Mouse (Mus musculus) hindbrain, embryonic 13.5 days (tissue): Measurements from ENCODE around the gene Olfr902. TPM values are rescaled to one million over a fixed set of nuclear protein-coding genes. Genes with fewer than 3 reads are reported as not detected.
"Not testable (repeated sequence)": the region's sequence is repeated elsewhere in the genome, so short reads cannot be mapped to it uniquely, and the experiment has no call there.

Experiments used
- ATAC-seq: fragments of 200-750 bp; cut with Nextera tagmentation; 2 replicates; pipeline ENCODE4 v1.8.0; 2017; ENCODE audit warnings: moderate TSS enrichment; ENCODE audit not compliant: low FRiP score
- H3K27ac ChIP-seq: fragments of 300-500 bp; sonication (generic); 2 replicates; pipeline ENCODE4 v1.5.1; 2015; ENCODE audit warnings: inconsistent platforms, mild to moderate bottlenecking, moderate library complexity
- H3K27me3 ChIP-seq: fragments of 300-500 bp; sonication (generic); 2 replicates; pipeline ENCODE4 v1.6.1; 2015; ENCODE audit warnings: mild to moderate bottlenecking, inconsistent platforms
- H3K36me3 ChIP-seq: fragments of 300-500 bp; sonication (generic); 2 replicates; pipeline ENCODE4 v1.6.1; 2015; ENCODE audit warnings: mild to moderate bottlenecking, inconsistent platforms
- H3K4me1 ChIP-seq: fragments of 300-500 bp; sonication (generic); replicated peaks from 2 replicates; pipeline ENCODE4 v1.6.1; 2015; ENCODE audit warnings: inconsistent platforms
- H3K4me2 ChIP-seq: fragments of 300-500 bp; sonication (generic); 2 replicates; pipeline ENCODE4 v1.6.1; 2015; ENCODE audit warnings: inconsistent platforms, mild to moderate bottlenecking, moderate library complexity
- H3K4me3 ChIP-seq: fragments of 300-500 bp; sonication (generic); 2 replicates; pipeline ENCODE4 v1.5.1; 2015; ENCODE audit warnings: mild to moderate bottlenecking, inconsistent platforms
- H3K9ac ChIP-seq: fragments of 300-500 bp; sonication (generic); 2 replicates; pipeline ENCODE4 v1.6.1; 2015; ENCODE audit warnings: mild to moderate bottlenecking, inconsistent platforms
- H3K9me3 ChIP-seq: fragments of 300-500 bp; sonication (generic); 2 replicates; pipeline ENCODE4 v1.6.1; 2016; ENCODE audit warnings: inconsistent platforms
- WGBS: fragments of 180-500 bp; shearing (Covaris S2); methylation state at CpG from one replicate; pipeline ENCODE4 v1.1.7; 2015; 5-methylcytosine and 5-hydroxymethylcytosine counted together
- polyA plus RNA-seq: library from polyadenylated mRNA; unstranded; fragments of >200 nt; fragmentation: Nextera tagmentation; extraction: Ambion mirVana; gene quantifications from 2 replicates; pipeline ENCODE4 v1.2.1, GENCODE M21; 2015

Gene Olfr902
- polyA plus RNA-seq = not detected in 2 replicates

DNA sequence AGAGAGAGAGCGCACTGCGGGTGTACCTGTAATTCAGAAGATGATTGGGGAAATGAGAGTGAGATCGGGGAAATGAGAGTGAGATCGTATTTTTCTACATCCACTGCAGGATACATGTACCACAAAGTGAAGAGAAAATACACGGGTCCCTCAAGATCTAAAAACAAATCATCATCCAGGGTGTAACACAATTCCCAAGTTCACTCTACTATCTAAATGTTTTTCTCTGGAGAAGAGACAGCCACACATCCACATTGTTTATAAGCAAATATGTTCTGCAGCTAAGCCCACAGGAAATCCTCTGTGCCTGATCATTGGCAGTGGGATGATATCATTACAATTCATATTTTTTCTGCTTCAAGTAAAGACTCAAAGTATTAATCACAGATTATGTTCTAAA, at the start of gene Olfr902:
TSS of gene Olfr902 (plus strand) at position 301 of the 400 bp plus-strand sequence.
- 94% methylated on average over 5 of the region's 5 CpGs for WGBS
- Histone ChIP-seq H3K27ac (no peak within 1 kb of the TSS), H3K9me3 (no peaks in the 10 kb centered on the region), H3K9ac (no peak within 1 kb of the TSS), H3K4me2 (no peak within 1 kb of the TSS), H3K27me3 (no peaks in the 10 kb centered on the region), H3K36me3 (no peaks in the 10 kb centered on the region), H3K4me1 (no peaks in the 10 kb centered on the region), H3K4me3 (no peak within 1 kb of the TSS)
- no peak for ATAC-seq

DNA sequence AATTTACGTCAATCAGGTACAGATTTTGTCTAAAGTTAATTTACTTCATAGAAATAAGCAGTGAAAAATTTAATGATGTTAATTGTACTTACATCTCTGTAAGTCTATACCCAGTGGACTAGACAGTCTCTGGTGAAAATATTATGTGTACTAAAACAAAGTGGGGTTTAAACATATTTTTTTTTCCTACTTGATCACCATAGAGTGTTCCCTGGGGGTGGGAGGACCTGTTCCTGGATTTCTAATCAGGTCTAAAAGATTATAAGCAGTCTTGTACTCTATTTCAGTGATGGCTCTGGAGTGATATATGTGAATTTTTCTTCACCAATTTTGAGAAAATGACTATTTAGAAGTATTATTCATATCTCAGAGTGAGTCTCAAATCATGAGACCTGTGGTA, 46.1 kb upstream of the Olfr902 start, which contains the start of gene Olfr147:
TSS of gene Olfr147 (plus strand) at position 301 of the 400 bp plus-strand sequence.
- H3K4me3 ChIP-seq = no peak within 1 kb of the TSS
- H3K4me2 ChIP-seq = no peak within 1 kb of the TSS
- H3K4me1 ChIP-seq = no peaks in the 10 kb centered on the region
- H3K9me3 ChIP-seq = no peaks in the 10 kb centered on the region
- no peaks in the 10 kb centered on the region for H3K27me3 ChIP-seq
- H3K27ac ChIP-seq = no peak within 1 kb of the TSS
- no peak for ATAC-seq
- no peaks in the 10 kb centered on the region for H3K36me3 ChIP-seq
- H3K9ac ChIP-seq = no peak within 1 kb of the TSS
- WGBS = 83% methylated on average over 1 of the region's 1 CpGs

DNA sequence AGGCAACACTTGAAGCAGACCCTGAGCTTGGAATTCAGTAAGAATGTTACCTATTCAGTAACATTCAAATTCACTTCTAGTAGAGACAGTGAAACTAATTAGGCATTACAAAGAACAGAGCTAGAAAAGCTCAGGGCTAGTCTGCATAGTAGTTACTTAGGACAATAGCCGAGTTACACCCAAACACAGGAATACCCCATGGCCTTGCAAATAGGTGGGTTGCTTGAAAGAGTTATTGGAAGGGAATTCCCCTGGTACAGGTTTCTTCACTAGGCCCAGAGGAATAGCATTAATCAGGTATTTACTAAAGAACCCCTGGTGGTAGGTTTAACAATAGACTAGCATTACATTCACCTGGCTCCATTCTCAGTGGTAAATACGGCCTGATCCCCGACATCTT, 40.0 kb upstream of the Olfr902 start:
- not testable (repeated sequence) for H3K9ac ChIP-seq, ATAC-seq, H3K9me3 ChIP-seq, H3K4me2 ChIP-seq, H3K4me3 ChIP-seq, H3K27ac ChIP-seq, H3K4me1 ChIP-seq, H3K27me3 ChIP-seq, H3K36me3 ChIP-seq
- 92% methylated on average over 3 of the region's 3 CpGs for WGBS

DNA sequence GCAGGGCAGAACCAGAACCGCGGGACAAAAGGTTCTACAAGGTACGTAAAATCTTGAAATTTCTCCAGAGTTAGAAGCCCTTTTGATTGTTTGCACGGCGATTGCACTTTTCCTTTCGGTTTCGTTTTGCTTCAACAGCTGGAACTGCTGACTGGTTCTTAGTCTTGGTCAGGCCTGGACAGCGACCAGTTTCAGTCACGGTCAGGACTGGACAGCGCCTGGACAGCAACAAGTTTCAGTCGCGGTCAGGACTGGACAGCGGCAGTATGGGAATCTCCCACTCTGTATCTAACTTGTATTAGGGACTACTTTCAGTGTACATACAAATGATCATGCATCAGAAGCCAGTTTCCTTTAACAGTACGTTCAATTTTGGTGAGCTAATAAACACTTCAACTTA, 34.0 kb upstream of the Olfr902 start:
- not testable (repeated sequence) for H3K4me1 ChIP-seq, H3K9ac ChIP-seq, H3K27me3 ChIP-seq, H3K27ac ChIP-seq, H3K36me3 ChIP-seq, H3K4me3 ChIP-seq, H3K9me3 ChIP-seq, H3K4me2 ChIP-seq, ATAC-seq
- 95% methylated on average over 14 of the region's 14 CpGs for WGBS

DNA sequence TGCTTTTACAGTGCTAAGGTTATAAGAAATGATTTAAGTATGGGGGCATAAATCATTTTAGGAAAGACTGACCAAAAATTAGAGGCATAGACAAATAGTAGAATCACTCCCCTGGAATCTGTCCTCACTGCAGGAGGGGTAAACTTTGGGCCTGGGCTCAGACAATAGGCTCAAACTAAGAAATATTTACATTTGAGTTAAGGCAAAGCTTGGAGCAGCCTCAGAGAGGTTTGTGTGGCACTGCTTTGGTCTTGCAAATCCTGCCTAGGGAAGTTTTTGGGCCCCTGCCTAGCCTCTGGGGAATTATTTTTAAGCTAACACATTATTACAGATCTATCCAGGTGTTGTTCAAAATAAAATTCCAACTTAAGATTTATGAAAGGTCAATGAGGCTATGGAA, 23.7 kb upstream of the Olfr902 start:
- Histone ChIP-seq H3K4me2 (no peak overlapping the region), H3K9ac (no peak overlapping the region), H3K36me3 (no peaks in the 10 kb centered on the region), H3K27ac (no peak overlapping the region), H3K4me3 (no peak overlapping the region), H3K4me1 (no peaks in the 10 kb centered on the region), H3K9me3 (no peaks in the 10 kb centered on the region), H3K27me3 (no peaks in the 10 kb centered on the region)
- ATAC-seq = no peak

DNA sequence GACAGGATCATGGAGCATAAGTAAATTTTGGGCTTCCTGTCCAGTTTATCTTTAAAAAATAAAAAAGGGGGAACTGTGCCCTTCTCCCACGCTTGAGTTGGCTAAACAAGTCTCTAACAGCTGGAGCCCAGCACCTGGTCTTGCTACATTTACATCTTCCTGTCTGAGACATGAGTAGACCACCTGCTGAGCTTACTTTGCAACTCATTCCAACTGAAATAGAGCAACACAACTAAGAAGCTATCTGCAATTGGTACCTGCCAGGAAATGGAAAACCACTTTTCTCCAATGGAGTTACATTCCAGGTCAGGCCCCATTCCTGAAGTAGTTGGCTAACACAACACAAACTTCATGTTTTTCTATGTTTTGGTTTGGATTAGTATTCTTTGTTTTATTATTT, 20.4 kb upstream of the Olfr902 start:
- no peak overlapping the region for H3K4me3 ChIP-seq
- no peak overlapping the region for H3K4me2 ChIP-seq
- no peaks in the 10 kb centered on the region for H3K27me3 ChIP-seq
- 56% methylated on average over 1 of the region's 1 CpGs for WGBS
- H3K27ac ChIP-seq = no peak overlapping the region
- H3K9me3 ChIP-seq = no peaks in the 10 kb centered on the region
- no peaks in the 10 kb centered on the region for H3K4me1 ChIP-seq
- no peak overlapping the region for H3K9ac ChIP-seq
- no peak for ATAC-seq
- H3K36me3 ChIP-seq = no peaks in the 10 kb centered on the region

DNA sequence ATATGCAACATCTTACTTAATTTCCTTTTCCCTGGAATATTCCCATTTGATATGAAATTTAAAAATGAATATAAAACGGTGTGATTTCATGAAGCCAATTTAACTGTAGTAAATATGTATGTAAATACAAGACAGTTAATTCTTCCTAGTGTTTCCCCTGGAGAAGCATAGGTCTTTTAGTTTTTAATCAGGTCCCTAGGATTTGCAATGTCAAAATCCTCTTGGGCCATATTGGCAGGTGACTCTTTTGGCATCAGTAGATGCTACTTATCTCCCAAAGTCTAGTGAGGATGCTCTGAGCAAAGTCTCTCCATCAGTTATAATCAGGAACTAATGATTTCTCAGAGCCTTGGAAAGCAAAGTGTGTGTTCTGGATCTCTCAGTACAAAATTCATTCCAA, 18.3 kb upstream of the Olfr902 start, which contains the start of gene Olfr901:
TSS of gene Olfr901 (plus strand) at position 301 of the 400 bp plus-strand sequence.
- no peak within 1 kb of the TSS for H3K4me3 ChIP-seq
- H3K4me2 ChIP-seq = no peak within 1 kb of the TSS
- no peak within 1 kb of the TSS for H3K27ac ChIP-seq
- WGBS = 92% methylated on average over 1 of the region's 1 CpGs
- no peak within 1 kb of the TSS for H3K9ac ChIP-seq
- ATAC-seq = no peak
- H3K9me3 ChIP-seq = no peaks in the 10 kb centered on the region
- H3K36me3 ChIP-seq = no peaks in the 10 kb centered on the region
- no peaks in the 10 kb centered on the region for H3K27me3 ChIP-seq
- no peaks in the 10 kb centered on the region for H3K4me1 ChIP-seq

DNA sequence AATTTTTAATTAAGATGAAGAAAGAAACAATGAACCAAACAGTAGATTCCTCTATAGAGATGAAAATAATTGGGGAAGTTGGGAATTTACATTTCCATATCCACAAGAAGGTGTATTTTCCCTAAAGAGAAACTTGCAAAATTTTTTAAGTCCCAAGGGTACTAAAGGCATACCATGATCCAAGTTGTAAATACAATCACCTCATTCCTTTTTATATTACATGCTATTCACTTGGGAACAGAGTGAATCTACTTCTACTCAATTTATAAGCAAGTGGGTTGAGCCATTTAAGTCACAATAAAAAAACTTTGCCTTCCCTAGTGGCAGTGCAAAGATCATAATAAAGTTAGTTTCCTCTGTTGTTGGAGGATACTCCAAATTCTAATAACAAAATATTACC, 15.4 kb downstream of the Olfr902 start, which contains the start of gene Olfr904:
TSS of gene Olfr904 (plus strand) at position 301 of the 400 bp plus-strand sequence.
- H3K36me3 ChIP-seq = no peaks in the 10 kb centered on the region
- no peaks in the 10 kb centered on the region for H3K4me1 ChIP-seq
- H3K9ac ChIP-seq = no peak within 1 kb of the TSS
- H3K27me3 ChIP-seq = no peaks in the 10 kb centered on the region
- no peak for ATAC-seq
- H3K4me2 ChIP-seq = no peak within 1 kb of the TSS
- no peaks in the 10 kb centered on the region for H3K9me3 ChIP-seq
- no peak within 1 kb of the TSS for H3K4me3 ChIP-seq
- no peak within 1 kb of the TSS for H3K27ac ChIP-seq

DNA sequence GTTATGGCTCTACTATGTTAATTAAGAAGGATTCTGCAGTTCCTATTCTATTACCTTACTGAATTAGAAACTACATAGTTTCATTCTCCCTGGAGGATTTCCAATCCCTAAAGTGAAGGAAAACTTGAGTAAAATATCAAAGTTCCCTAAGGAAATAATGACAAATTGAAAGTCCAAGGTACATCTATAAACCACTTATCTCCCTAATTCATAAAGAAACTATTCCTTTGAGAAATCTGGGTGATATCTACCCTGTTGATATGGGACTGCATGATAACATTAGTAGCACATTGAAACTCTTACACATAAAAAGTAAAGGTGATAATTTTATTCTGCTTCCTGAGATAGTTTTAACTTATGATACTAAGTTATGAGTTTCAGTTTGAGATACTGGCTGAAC, 23.4 kb downstream of the Olfr902 start, which contains the start of gene Olfr905:
TSS of gene Olfr905 (plus strand) at position 301 of the 400 bp plus-strand sequence.
- Histone ChIP-seq H3K9ac (no peak within 1 kb of the TSS), H3K4me2 (no peak within 1 kb of the TSS), H3K27ac (no peak within 1 kb of the TSS), H3K9me3 (no peaks in the 10 kb centered on the region), H3K4me3 (no peak within 1 kb of the TSS), H3K27me3 (no peaks in the 10 kb centered on the region), H3K36me3 (no peaks in the 10 kb centered on the region), H3K4me1 (no peaks in the 10 kb centered on the region)
- no peak for ATAC-seq

DNA sequence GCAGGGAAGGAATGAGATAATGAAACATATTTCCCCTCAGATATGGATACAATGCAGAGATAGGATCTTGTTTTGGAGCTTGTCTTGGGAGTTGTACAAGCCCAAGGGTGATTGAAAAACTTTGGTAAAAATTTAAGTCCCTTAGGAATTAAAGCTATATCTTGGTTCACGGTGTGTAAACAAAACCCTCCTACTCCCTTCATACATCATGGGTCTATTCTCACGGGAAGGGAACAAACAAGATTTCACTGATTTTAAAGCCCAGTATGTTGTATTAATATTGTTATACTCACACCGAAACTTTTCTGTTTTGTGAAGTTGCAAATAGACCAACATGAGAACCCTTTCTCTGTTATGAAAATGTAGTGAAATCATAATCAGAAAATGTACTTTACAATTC, 39.3 kb downstream of the Olfr902 start, which contains the start of gene Olfr906:
TSS of gene Olfr906 (plus strand) at position 301 of the 400 bp plus-strand sequence.
- no peak for ATAC-seq

DNA sequence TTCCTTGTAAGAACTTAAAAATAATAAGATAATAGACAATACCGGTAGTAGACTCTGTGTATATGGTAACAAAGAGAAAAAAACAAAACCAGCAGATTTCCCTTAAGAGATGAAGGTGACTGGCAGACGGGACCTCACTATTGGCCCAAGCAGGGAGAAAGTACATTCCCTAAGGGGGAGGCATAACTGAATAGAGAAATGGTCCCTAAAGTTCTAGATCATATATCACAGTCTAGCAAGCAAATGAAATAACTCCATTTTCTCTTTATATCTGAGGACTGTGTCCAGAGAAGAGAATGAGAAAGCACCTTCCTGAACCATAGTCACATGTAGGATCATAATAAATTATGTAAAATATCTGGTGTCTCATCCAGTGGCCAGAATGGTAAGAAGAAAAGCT, 48.0 kb downstream of the Olfr902 start, which contains the start of gene Olfr907:
TSS of gene Olfr907 (plus strand) at position 301 of the 400 bp plus-strand sequence.
- WGBS = 92% methylated on average over 2 of the region's 2 CpGs
- ATAC-seq = no peak

More for the DNA sequence above, 39.3 kb downstream of the Olfr902 start, which contains the start of gene Olfr906:
- Histone ChIP-seq H3K4me3 (no peak within 1 kb of the TSS), H3K27ac (no peak within 1 kb of the TSS), H3K36me3 (no peaks in the 10 kb centered on the region), H3K4me2 (no peak within 1 kb of the TSS), H3K27me3 (no peaks in the 10 kb centered on the region), H3K9me3 (no peaks in the 10 kb centered on the region), H3K9ac (no peak within 1 kb of the TSS), H3K4me1 (no peaks in the 10 kb centered on the region)
- WGBS = 89% methylated on average over 3 of the region's 3 CpGs

More for the DNA sequence above, 48.0 kb downstream of the Olfr902 start, which contains the start of gene Olfr907:
- Histone ChIP-seq H3K4me1 (no peaks in the 10 kb centered on the region), H3K9me3 (no peaks in the 10 kb centered on the region), H3K27me3 (no peaks in the 10 kb centered on the region), H3K9ac (no peak within 1 kb of the TSS), H3K4me3 (no peak within 1 kb of the TSS), H3K27ac (no peak within 1 kb of the TSS), H3K36me3 (no peaks in the 10 kb centered on the region), H3K4me2 (no peak within 1 kb of the TSS)
